Mouse (Mus musculus) liver, embryonic 14 days (tissue): ENCODE measurements around the gene Xpnpep3. TPM values are rescaled to one million over a fixed set of nuclear protein-coding genes. Genes with fewer than 3 reads are reported as not detected.

Experiments
- polyA plus RNA-seq: library from polyadenylated mRNA; depleted of rRNA; stranded (reverse); fragments of >200 nt; gene quantifications from 2 replicates; pipeline ENCODE4 v1.2.3, GENCODE M21; 2012; rRNA removed

Gene Xpnpep3
- polyA plus RNA-seq: 3.3 TPM in 2 replicates

DNA sequence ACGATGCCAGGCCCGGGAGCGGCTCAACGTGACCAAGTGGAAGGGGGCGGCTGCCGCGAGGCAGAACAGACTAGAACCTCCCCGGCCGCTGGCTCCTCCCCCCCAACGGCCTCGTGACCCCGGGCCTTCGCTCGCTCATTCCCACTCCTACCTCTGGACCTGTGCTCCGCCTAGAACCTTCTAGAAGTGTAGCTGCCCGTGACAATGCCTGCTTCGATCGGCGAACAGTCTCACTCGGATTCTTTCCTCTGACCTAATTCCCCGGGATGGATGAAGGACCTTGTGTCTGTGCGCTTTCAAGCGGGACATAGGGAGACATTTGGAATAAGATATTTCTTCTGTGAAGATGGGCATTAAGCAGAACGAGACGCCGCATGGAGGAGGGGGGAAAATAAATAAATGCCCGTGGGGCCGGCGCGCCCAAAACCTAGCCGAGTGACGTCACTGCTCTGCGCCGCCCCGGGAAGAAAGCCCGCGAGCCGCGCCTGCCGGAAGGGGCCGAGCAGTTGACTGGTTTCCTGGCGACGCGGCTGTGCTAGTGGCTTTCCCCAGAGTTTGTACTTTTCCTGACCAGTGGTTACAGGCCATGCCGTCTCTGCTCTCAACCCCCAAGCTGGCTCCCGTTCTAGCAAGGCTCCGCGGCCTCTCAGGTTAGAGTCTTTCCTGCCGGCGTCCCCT is at the start of gene Xpnpep3, which contains the start of gene St13:
Xpnpep3 (plus strand) TSS at position 501 of the 678 bp plus-strand sequence.
St13 (minus strand) TSS at position 440 of the 678 bp plus-strand sequence.

DNA sequence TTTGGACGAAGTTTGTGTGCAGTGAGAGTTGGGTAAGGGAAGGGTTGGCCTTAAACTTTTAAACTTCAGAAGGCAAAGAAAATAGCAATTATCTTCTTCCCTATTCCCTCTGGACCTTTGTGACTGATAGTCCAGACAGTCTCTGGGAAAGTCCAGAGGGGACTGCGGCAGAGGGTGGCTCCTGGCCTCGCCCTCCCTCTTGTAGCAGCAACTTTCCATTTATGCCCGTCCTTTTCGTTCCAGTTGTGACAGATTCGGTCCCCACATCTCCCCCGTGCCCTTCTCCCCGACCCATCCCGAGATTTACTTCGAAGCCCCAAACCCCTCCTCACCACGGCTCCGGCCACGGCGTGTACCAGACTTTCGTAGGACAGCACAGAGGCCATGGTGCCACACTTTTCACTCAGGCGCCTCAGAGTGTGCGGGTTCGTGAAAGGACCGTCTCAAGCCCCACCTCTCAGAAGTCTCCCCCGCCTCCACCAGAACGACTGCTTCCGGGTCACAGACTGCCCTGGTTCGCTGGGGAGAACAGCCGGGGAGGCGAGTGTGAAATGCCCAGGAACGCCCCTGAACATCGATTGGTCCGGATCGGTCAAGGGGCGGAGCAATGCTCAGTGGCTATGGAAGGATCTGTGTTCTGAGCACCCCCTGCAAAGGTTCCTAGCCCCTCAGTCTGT is 39.5 kb upstream of the Xpnpep3 start, which contains the start of gene Slc25a17:
Slc25a17 (minus strand) TSS at position 468 of the 677 bp plus-strand sequence.

DNA sequence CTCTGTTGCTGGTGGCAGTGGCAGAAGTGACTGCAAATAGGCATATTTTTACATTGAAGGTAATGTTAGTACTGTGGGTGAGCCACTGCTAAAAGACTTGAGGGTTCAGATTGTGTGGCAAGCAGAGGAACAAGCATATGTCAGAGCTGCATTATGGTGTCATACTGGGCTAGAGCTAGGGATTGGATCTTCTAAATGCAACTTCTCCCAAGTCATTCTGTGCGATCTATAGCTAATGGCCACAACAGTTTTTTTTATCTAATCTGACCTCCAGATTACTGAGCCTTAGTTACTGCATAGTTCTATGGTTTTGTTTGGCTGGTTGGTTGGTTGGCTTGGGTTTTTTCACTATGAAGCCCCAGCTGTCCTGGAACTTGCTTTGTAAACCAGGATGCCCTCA is 8.3 kb downstream of the Xpnpep3 start, which contains the start of gene Dnajb7:
Dnajb7 (minus strand) TSS at position 101 of the 400 bp plus-strand sequence.

DNA sequence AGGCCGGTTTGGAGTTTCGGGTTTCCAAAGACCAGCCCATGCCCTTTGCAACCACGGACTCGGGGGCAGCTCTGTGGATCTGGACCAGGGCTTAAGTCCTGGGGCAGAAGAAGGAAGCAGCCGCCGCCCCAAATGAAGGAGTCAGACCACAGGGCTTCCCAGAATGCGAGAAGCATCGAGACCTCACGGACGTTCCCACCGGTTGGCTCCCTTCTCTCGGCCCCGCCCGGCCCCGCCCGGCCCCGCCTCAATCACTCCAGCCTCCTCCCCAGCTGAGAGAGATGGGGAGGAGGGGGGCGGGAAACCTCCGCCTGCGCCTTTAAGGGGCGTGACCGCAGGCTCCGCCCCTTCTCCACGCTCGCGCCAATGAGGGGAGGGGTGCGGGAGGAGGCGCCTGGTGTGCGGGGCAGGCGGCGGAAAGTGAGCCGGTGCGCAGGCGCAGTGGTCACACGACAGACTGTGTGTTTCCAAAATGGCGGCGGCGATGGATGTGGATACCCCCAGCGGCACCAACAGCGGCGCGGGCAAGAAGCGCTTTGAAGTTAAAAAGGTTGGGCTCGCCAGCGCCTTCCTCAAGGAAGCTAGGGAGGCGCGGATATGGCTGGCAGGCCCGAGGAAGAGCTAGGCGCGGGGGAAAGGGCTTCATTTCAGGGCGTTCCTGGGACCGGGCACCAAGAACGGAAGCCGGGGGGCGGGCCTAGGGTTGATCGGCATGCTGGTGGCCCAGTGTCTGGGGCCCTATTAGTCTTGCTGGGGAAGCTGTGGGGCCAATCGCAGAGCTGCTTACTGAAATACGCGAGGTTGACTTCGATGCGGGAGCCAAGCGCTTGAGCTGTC is 66.2 kb downstream of the Xpnpep3 start, which contains the start of gene Rbx1:
Rbx1 (plus strand) TSS at position 396 of the 837 bp plus-strand sequence.

Other genes with a start within 250 kb of the Xpnpep3 start
- gene Mrtfa, start 209.4 kb upstream of the Xpnpep3 start, polyA plus RNA-seq: 3.0 and 3.3 TPM in 2 replicates
- 0.08 TPM in 1 of 2 replicates, not detected in the other for gene Mchr1, start 164.6 kb upstream of the Xpnpep3 start, polyA plus RNA-seq
- gene Slc25a17, start 39.3 kb upstream of the Xpnpep3 start, polyA plus RNA-seq: 25.8 and 30.8 TPM in 2 replicates
- gene St13, start 61 bp upstream of the Xpnpep3 start, polyA plus RNA-seq: 42.3 and 43.3 TPM in 2 replicates
- gene Dnajb7, start 8.2 kb downstream of the Xpnpep3 start, polyA plus RNA-seq: not detected in 2 replicates
- gene Rbx1, start 66.2 kb downstream of the Xpnpep3 start, polyA plus RNA-seq: 79.8 and 84.7 TPM in 2 replicates
- 10.8 and 13.3 TPM in 2 replicates for gene Ep300, start 185.2 kb downstream of the Xpnpep3 start, polyA plus RNA-seq